Mouse (Mus musculus) cerebellum, adult 2 months (tissue): ENCODE measurements around the gene Plcl2. TPM values are rescaled to one million over a fixed set of nuclear protein-coding genes. Genes with fewer than 3 reads are reported as not detected.

Source experiments
- DNase-seq, 2 experiments: peaks; one replicate each; pipeline ENCODE4 v3.0.0; 2021
- H3K27ac ChIP-seq: fragments of 200-500 bp; 2 replicates; pipeline ENCODE4 v1.5.1; 2012; ENCODE audit warnings: low read length, control low read depth, inconsistent platforms; ENCODE audit not compliant: insufficient read depth
- H3K27me3 ChIP-seq: fragments of 200-500 bp; 2 replicates; pipeline ENCODE4 v1.6.1; 2012; ENCODE audit warnings: inconsistent platforms, mild to moderate bottlenecking, low read length, moderate library complexity; ENCODE audit not compliant: control insufficient read depth, insufficient read depth
- H3K4me1 ChIP-seq: fragments of 200-500 bp; 2 replicates; pipeline ENCODE4 v1.6.1; 2011; ENCODE audit warnings: low read length; ENCODE audit not compliant: control insufficient read depth, insufficient read depth
- H3K4me3 ChIP-seq: fragments of 200-500 bp; replicated peaks from 2 replicates; pipeline ENCODE3; 2011; ENCODE audit warnings: mild to moderate bottlenecking, low read depth, low read length, control low read depth; ENCODE audit not compliant: insufficient read depth
- CTCF ChIP-seq: fragments of 200-500 bp; IDR thresholded peaks from 2 replicates; pipeline ENCODE4 v1.5.1; 2011; ENCODE audit warnings: low read depth, mild to moderate bottlenecking, control low read depth, low read length, moderate library complexity, borderline replicate concordance; ENCODE audit not compliant: insufficient read depth
- POLR2A ChIP-seq: fragments of 200-500 bp; IDR thresholded peaks from 2 replicates; pipeline ENCODE4 v1.6.1; 2011; ENCODE audit warnings: low read length, control low read depth, borderline replicate concordance; ENCODE audit not compliant: insufficient read depth
- WGBS: fragments of 180-500 bp; shearing (Covaris S2); methylation state at CpG from one replicate; pipeline ENCODE4 v1.1.7; 2018; 5-methylcytosine and 5-hydroxymethylcytosine counted together
- polyA plus RNA-seq: library from polyadenylated mRNA; depleted of rRNA; stranded (reverse); fragments of >200 nt; gene quantifications from 2 replicates; pipeline ENCODE4 v1.2.3, GENCODE M21; 2012

Gene Plcl2
- polyA plus RNA-seq, 1 experiment: 26.5 TPM

DNA sequence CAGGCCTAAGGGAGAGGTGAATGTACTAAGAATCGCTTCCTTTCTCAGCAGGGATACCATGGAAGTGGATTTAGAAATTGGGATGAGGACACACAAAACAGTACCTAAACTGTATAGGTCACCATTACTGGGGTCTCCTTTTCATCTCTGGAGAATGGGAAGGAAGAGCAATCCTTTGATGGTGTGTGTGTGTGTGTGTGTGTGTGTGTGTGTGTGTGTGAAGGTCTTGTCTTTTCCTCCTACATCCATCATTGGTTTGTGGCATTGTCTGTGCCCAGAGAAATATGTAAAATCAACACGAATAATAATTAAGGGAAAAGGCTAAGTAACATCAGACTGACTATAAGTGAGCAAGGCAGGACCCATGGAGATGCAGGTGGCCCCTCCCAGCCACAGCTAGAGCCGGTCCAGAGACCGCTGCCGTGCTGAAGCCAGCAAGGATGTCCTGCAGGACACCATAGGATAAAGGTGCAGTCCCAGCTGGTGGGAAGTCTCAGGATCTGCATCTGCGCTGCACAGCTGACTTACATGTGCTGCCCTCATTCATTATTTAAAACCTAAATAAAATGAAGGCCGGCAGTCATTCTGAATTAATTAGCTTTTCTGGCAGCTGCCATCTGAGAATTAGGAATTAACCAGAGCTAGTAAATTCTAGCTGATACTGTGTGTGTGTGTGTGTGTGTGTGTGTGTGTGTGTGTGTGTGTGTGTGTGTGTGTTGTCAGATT is 201.5 kb downstream of the Plcl2 start:
- Histone ChIP-seq H3K27ac (no peak overlapping the region), H3K4me1 (no peaks in the 10 kb centered on the region), H3K27me3 (no peaks in the 10 kb centered on the region), H3K4me3 (no peak overlapping the region)
- WGBS: 71% methylated on average over 7 of the region's 7 CpGs
- TF ChIP-seq POLR2A (no peak), CTCF (no peak)
- DNase-seq: no peak

DNA sequence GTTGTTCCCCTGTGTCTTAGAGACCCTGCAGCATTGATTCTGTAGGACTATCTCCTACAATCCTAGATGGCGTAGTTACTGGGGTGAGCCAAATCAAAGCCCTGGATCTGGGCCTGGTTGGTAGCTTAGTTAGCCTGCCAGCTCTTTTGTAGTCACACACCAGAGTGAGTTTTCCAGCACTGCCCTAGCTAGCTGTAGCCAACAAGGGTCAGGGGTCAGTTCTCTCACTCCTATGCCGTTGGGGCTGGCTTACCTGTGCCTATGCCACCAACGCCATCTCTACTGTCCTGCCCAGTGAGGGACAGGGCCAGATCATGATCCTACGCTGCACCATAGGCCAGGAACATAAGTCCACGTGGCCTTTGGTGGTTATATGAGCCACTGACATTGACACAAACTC is 208.4 kb downstream of the Plcl2 start:
- TF ChIP-seq CTCF: no peak
- no peak for TF ChIP-seq POLR2A
- H3K27me3 ChIP-seq: no peaks in the 10 kb centered on the region
- H3K27ac ChIP-seq: no peak overlapping the region
- H3K4me3 ChIP-seq: no peak overlapping the region
- DNase-seq: no peak
- no peaks in the 10 kb centered on the region for H3K4me1 ChIP-seq
- WGBS: 81% methylated on average over 5 of the region's 5 CpGs

DNA sequence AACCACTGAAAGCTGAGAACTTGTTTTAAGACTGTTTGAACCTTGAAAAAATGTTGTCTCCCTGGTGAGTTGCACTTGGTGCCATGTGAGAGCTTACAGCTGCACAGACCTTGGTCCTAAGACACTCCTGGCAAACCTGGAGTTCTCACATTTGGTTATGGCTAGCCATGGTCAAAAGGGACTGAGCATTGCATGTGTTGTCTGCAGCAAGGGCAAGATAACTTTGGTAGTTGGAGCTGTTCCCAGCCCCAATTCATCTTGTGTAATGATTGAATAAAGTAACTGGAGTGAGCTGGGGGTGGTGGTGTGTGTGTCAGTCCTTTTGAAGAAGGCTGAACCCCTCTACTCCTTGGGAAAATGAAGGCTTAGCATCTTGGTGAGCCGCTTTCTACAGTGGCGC is 215.2 kb downstream of the Plcl2 start:
- H3K27me3 ChIP-seq: no peaks in the 10 kb centered on the region
- H3K4me1 ChIP-seq: peaks cover 3% of the 10 kb centered on the region; the same call in 1 of the 2 replicates
- no peak for DNase-seq
- H3K4me3 ChIP-seq: no peak overlapping the region
- TF ChIP-seq CTCF (no peak), POLR2A (no peak)
- no peak overlapping the region for H3K27ac ChIP-seq
- WGBS: 87% methylated on average over 2 of the region's 2 CpGs

- H3K4me3 ChIP-seq: no peak overlapping the region
- DNase-seq: no peak
- no peaks in the 10 kb centered on the region for H3K27me3 ChIP-seq
- H3K27ac ChIP-seq: no peak overlapping the region
- H3K4me1 ChIP-seq: peaks cover 3% of the 10 kb centered on the region; the same call in 1 of the 2 replicates
- 89% methylated on average over 2 of the region's 2 CpGs for WGBS
- no peak for TF ChIP-seq POLR2A
- no peak for TF ChIP-seq CTCF
These were observed 217.1 kb downstream of the Plcl2 start for GRCm38 (mm10) chr17:50726265-50726664.

DNA sequence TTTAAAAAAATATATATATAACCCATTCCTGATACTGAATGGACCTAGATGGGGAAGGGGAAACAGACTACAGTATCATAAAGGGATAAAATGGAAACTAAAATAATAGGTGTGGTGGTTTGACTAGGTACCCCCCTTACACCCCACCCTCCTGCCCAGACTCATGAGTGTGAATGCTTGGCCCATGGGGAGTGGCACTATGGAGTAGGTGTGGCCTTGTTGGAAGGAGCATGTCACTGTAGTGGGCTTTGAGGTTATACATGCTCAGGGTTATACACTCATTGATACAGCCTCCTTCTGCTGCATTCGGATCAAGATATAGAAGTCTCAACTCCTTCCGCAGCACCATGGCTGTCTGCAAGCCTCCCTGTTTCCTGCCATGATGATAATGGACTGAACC is 219.8 kb downstream of the Plcl2 start:
- H3K4me1 ChIP-seq: peaks cover 7% of the 10 kb centered on the region
- no peak overlapping the region for H3K4me3 ChIP-seq
- no peak for TF ChIP-seq CTCF
- no peak for TF ChIP-seq POLR2A
- WGBS: 96% methylated on average over 2 of the region's 2 CpGs
- H3K27ac ChIP-seq: no peak overlapping the region
- no peak for DNase-seq
- H3K27me3 ChIP-seq: no peaks in the 10 kb centered on the region

GRCm38 (mm10) chr17:50729577-50729976 is 220.4 kb downstream of the Plcl2 start:
- 95% methylated on average over 6 of the region's 6 CpGs for WGBS
- TF ChIP-seq POLR2A (no peak), CTCF (no peak)
- Histone ChIP-seq H3K4me3 (no peak overlapping the region), H3K27me3 (no peaks in the 10 kb centered on the region), H3K27ac (no peak overlapping the region), H3K4me1 (peaks cover 7% of the 10 kb centered on the region)
- DNase-seq: no peak

- no peak for DNase-seq
- WGBS: 49% methylated on average over 2 of the region's 2 CpGs
These were observed 221.7 kb downstream of the Plcl2 start for GRCm38 (mm10) chr17:50730896-50731295.

DNA sequence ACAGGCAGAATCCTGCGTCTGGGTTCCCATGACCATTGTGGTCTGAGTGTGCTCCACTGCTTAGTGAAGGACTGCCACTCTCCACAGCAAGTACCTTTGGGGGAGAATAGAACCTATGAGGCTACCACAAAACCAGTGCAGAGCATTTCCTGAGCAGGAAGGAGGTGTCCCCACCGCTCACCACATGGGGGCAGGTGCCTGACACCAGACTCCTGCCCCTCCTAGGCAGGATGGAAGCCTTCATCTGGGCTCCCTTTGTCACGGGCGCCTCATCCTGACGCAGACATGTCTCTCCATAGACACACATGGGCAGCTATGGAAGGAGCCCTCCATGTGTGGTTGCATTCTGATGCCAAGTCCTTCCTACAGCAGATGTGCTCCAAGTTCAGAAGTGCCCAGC is 222.7 kb downstream of the Plcl2 start:
- TF ChIP-seq POLR2A: no peak
- no peak for TF ChIP-seq CTCF
- H3K27ac ChIP-seq: no peak overlapping the region
- no peaks in the 10 kb centered on the region for H3K27me3 ChIP-seq
- no peak overlapping the region for H3K4me3 ChIP-seq
- H3K4me1 ChIP-seq: peaks cover 19% of the 10 kb centered on the region
- 94% methylated on average over 5 of the region's 5 CpGs for WGBS
- DNase-seq: no peak

More at GRCm38 (mm10) chr17:50730896-50731295, 221.7 kb downstream of the Plcl2 start:
- Histone ChIP-seq H3K4me1 (peaks cover 12% of the 10 kb centered on the region), H3K27ac (no peak overlapping the region), H3K4me3 (no peak overlapping the region), H3K27me3 (no peaks in the 10 kb centered on the region)
- TF ChIP-seq CTCF (no peak), POLR2A (no peak)
